Comparison of ENCODE assay signal across 9 mouse cellular contexts in the genomic region with DNA sequence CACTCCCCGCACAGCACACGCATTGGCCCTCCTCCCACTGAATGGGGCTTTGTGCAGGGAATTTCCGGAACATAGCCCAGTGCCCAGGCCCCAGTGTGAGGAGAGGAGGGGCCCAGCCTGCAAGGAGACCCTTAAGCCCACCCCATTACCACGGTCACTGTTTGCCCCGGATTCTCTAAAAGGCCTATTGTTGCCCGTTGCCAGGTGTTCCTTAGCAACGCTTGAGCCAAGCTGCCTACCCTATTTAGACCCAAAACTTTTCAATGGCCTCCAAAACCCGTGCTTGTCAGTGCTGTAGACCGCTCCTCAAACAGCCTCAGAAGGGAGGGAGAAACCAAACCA. TPM values are rescaled to one million over a fixed set of nuclear protein-coding genes. Genes with fewer than 3 reads are reported as not detected.
A peak's percentile ranks its signal among the peaks of the same experiment; 100 is the strongest.
DNase-seq lines count a peak whose midpoint lies in the region; ATAC-seq and TF ChIP-seq lines count a peak whose summit lies in the region.
"Had no signal": no experiment of that assay in that cellular context is flagged by ENCODE, and none has a peak within 500 bp of the region (broad histone marks: within the 10 kb centered on the region; RNA-seq: fewer than 3 reads in every experiment).

No protein-coding gene starts in this region.

- no peaks in the 10 kb centered on the region for H3K27me3 ChIP-seq in ES-Bruce4 (ENCODE audit: control insufficient read depth, insufficient read depth, low read length, poor library complexity, severe bottlenecking)

- no peak for TF ChIP-seq POLR2A in ES-Bruce4 (IDR thresholded peaks at IDR 0.05; ENCODE audit: insufficient read depth, low read length)

- peak overlapping the region; percentile 36 for H3K4me3 ChIP-seq in ES-Bruce4 (ENCODE audit: low read depth, low read length)

- no peaks in the 10 kb centered on the region for H3K9me3 ChIP-seq in ES-Bruce4 (replicated peaks; ENCODE audit: control insufficient read depth, insufficient read depth, low read length, poor library complexity, severe bottlenecking)

- no peak for TF ChIP-seq CTCF in ES-Bruce4 (IDR thresholded peaks at IDR 0.05; ENCODE audit: low read depth, low read length)

- no peak overlapping the region for H3K9ac ChIP-seq in ES-Bruce4 (ENCODE audit: low read depth, poor library complexity, severe bottlenecking)

- DNase-seq in brain, embryonic 18.5 days (ENCODE audit: low read depth, low spot score), result peak; percentile 74
- peak; percentile 37 to 54 for DNase-seq in frontal cortex, postnatal 36 days (ENCODE audit: low spot score in 2 of 2)
- peak; percentile 34 to 61 for DNase-seq in left cerebral cortex, postnatal 25 days (ENCODE audit: low spot score in 2 of 2)
- peak; percentile 17 to 53 for DNase-seq in right cerebral cortex, adult 2 months (ENCODE audit: low spot score in 2 of 2)
- DNase-seq in adrenal gland, postnatal 10 days, result no peak
- DNase-seq in adrenal gland, postnatal 36 days, result no peak

- intact Hi-C loops in left cerebral cortex, postnatal 25 days (cut with DNase I), result no loop called here

- no peak for ATAC-seq in megakaryocyte, adult 5-6 weeks (ENCODE audit: poor library complexity, severe bottlenecking)

- peaks cover 2% of the 10 kb centered on the region for H3K4me1 ChIP-seq in ES-Bruce4 (ENCODE audit: control insufficient read depth, insufficient read depth, low read length)

- TF ChIP-seq EP300 in ES-Bruce4 (IDR thresholded peaks at IDR 0.05; ENCODE audit: insufficient read depth, low read depth, low read length), result 0 out of 2 replicates have a peak, but pooled peaks have one; percentile 46

- no peak overlapping the region for H3K27ac ChIP-seq in ES-Bruce4 (ENCODE audit: insufficient read depth, low read length)
- H3K27ac ChIP-seq: macrophage had no signal

- H3K36me3 ChIP-seq in ES-Bruce4 (ENCODE audit: control insufficient read depth, insufficient read depth, low read length, poor library complexity, severe bottlenecking), result no peaks in the 10 kb centered on the region

RNA-seq across cellular contexts. Expression of gene Ascl1, which starts 45.7 kb away (rescaled TPM):
- not detected in 2 replicates for polyA plus RNA-seq in ES-Bruce4 (2011; ENCODE audit: insufficient read depth, insufficient read length, low read depth, missing spikeins)
- total RNA-seq in left cerebral cortex, postnatal 25 days (2021), result 1 to 10 TPM; 6.1 to 7.6 TPM
- total RNA-seq in megakaryocyte, adult 5-6 weeks (2015), result not detected in 2 replicates
- total RNA-seq in megakaryocyte, adult 5-6 weeks (2017), result not detected in 2 replicates
- 1 to 10 TPM; 1.8 to 2.0 TPM for total RNA-seq in adrenal gland, postnatal 10 days (2021)
- total RNA-seq in adrenal gland, postnatal 36 days (2021), result 1 to 10 TPM; 1.1 to 1.6 TPM
- polyA plus RNA-seq: macrophage had no signal

Comparison
In these comparisons a context has a peak if more than half of its experiments do, and no peak if none do; other contexts are left out.
1. DNase-seq: peak in brain, embryonic 18.5 days (single experiment), frontal cortex, postnatal 36 days (2 of 2), left cerebral cortex, postnatal 25 days (2 of 2) and right cerebral cortex, adult 2 months (2 of 2); none in adrenal gland, postnatal 10 days (single experiment) and adrenal gland, postnatal 36 days (0 of 2).